Mouse (Mus musculus) Muller cell, postnatal 12 days (primary cell): Measurements from ENCODE around the gene Olfr1248.
"Not testable (repeated sequence)": the region's sequence is repeated elsewhere in the genome, so short reads cannot be mapped to it uniquely, and the experiment has no call there.

Source experiments
- DNase-seq: peaks from one replicate; pipeline ENCODE4 v3.0.0-alpha.2; 2015; ENCODE audit errors: inconsistent ontology term

Gene Olfr1248

DNA sequence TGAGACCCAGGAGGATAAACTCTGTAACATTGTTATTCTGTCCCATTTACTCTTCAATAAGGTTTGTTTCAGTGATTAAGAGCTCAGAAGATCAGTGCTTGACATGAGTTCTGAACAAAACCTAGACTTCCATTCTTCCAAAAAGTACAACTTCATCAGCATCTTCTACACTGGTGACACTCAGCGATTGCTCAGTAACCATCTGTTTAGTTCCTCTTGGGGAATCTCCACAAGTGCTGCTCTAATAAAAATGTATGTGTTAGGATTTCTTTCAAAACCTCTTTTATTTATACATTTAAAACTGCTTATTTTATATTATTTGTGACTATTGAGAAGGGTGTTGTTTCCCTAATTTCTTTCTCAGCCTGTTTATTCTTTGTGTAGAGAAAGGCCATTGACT, at the start of gene Olfr1248:
Gene Olfr1248, minus strand, starts transcription at position 101 of the 400 bp plus-strand sequence.
- not testable (repeated sequence) for DNase-seq

DNA sequence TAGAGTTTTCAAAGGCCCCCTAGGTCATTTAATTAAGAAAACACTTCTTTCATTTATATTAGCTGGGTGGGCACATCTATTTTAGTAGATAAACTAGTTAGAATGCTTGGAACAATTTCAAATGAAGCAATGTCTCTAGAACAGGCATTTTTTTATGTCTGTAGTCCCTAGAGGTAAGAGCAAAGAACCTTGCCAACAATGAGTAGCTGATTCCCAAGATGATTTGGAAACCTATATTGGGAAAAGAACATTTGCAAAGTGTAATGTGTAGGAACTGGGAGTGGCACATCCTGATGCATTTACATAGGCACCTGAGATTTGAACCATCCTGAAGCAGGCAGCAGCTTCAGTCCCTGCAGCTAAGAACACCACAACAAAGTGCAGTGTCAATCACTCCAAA, 43.3 kb upstream of the Olfr1248 start, which contains the start of gene Olfr1250:
Gene Olfr1250, minus strand, starts transcription at position 101 of the 400 bp plus-strand sequence.
- DNase-seq, result no peak

DNA sequence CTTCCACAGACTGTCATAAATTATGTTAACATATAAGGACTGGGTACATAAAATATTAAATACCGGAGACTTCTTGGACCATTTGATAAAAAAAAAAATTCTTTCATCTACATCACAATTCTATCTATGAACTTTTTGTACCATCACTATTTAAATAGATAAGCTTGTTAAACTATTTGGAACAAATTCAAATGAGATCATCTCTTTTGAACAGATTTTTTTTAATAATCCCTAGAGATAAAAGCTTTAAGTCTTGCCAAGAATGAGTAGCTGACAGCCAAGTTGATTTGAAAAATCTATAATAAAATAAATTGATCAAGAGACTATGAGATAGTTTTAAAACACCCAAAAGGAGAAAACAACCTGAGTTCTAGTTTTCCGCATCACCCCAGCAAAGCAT, 16.8 kb upstream of the Olfr1248 start, which contains the start of gene Olfr1249:
Gene Olfr1249, minus strand, starts transcription at position 101 of the 400 bp plus-strand sequence.
- no peak for DNase-seq

DNA sequence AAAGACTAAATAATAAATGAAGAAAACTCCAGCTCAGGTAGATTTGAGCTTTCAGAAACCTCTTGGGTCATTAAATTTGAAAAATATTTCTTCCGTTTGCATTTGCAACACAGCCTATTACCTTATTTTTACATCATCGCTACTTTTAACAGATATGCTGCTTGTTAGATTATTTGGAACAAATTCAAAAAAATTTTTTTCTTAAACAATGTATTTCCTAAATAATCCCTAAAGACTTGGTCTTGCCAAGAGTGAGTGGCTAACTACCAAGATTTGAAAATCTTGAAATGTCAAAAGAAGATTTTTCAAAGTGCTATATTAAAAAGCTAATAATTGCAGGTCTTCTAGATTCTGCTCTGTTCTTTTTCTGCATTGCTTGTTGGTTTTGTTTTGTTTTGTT, 4.0 kb downstream of the Olfr1248 start, which contains the start of gene Olfr1247:
Gene Olfr1247, minus strand, starts transcription at position 101 of the 400 bp plus-strand sequence.
- no peak for DNase-seq

DNA sequence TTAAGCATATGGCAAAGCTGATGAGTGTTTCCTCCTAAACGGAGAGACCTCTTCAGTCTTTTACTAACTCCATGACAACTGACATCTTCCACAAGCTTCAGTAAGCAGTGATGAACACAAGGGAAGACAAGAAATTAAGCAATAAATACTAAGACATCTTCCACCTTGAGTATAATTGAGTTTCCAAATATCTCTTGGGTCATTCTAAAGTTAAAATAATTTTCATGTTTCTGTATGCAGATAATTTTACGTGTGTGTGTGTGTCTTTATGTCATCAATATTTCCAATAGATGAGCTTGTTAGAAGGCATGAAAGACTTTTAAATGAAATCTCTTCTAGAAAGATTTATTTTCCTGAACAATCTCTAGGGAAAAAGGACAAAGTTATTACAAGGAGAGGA, 25.0 kb downstream of the Olfr1248 start, which contains the start of gene Olfr1246:
Gene Olfr1246, minus strand, starts transcription at position 101 of the 400 bp plus-strand sequence.
- DNase-seq, result no peak

DNA sequence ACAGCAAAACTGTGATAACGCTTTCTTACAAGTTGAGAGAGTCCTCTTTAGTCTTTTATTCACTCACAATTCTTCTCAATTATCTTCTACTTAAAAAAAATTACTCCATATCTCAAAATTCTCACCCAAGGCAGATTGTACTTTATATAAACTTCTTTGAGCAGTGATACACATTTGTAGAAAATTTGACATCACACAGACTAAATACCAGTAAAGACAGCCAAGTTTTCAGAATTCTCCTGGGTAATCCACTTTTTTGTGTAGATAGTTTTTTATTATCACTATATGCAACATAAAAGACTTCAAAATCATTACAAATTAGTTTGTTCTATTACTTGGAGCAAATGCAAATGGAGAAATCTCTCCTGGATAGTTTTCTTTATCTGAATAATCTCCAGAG, 39.7 kb downstream of the Olfr1248 start, which contains the start of gene Olfr1245:
Gene Olfr1245, minus strand, starts transcription at position 101 of the 400 bp plus-strand sequence.
- no peak for DNase-seq
